Mouse (Mus musculus) hematopoietic multipotent progenitor cell, adult 10-12 weeks (in vitro differentiated cells): Measurements from ENCODE around the gene Magea8. TPM values are rescaled to one million over a fixed set of nuclear protein-coding genes. Genes with fewer than 3 reads are reported as not detected.

Experiments
- polyA plus RNA-seq: library from polyadenylated mRNA; stranded (reverse); fragments of >175 nt; gene quantifications from 2 replicates; pipeline ENCODE4 v1.2.3, GENCODE M21; 2012; ENCODE audit warnings: low replicate concordance

The Magea8 gene
- not detected in 2 replicates for polyA plus RNA-seq

DNA sequence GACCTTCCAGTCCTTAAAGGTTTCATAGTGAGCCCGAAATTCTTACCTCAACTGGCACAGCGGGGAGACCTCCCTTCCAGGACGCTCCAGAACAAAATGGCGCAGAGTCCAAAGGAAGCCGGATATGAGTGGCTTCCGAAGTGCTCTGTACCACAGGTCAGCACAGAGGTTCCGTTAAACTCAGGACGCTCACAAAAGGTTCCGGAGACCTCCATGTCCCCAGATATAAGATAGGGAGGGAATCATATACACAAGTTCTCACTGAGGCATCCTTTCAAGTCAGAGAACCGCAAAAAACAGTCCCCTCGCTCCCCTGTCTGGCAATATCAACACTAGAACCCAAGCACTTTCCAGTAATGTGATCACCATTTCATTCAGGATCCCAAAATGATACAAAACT lies at the start of gene Magea8:
Gene Magea8, minus strand, starts transcription at position 101 of the 400 bp plus-strand sequence.

GRCm38 (mm10) chrX:154949405-154949804 lies 46.2 kb downstream of the Magea8 start, which contains the start of gene Magea3:
Gene Magea3 (minus strand): TSS chrX:154949505.

DNA sequence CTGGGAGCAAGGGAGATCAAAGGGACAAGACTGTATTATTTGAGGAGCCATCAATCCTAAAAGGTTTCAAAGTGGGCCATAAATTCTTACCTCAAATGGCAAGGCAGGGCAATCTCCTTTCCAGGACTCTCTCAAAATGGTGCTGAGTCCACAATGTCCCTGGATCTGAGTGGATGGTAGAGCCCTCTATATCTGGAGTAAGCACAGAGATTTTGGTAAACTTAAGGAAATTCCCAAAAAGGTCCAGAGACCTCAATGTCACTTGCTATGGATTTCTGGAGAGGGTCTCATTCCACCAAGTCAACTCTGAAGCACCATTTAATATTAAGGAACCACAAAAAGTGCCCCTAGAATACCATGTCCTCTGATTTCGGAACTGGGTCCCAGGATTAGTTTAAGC lies 59.8 kb downstream of the Magea8 start, which contains the start of gene Magea6:
Gene Magea6, minus strand, starts transcription at position 101 of the 400 bp plus-strand sequence.

Other genes with a start within 250 kb of the Magea8 start
- gene Cldn34b1, start 105.6 kb downstream of the Magea8 start, polyA plus RNA-seq = not detected in 2 replicates
- not detected in 2 replicates for gene Magea6, start 59.9 kb downstream of the Magea8 start, polyA plus RNA-seq
- gene Magea3, start 46.3 kb downstream of the Magea8 start, polyA plus RNA-seq = not detected in 2 replicates
- not detected in 2 replicates for gene Magea5, start 67.3 kb upstream of the Magea8 start, polyA plus RNA-seq
- gene Magea1, start 93.9 kb upstream of the Magea8 start, polyA plus RNA-seq = not detected in 2 replicates
- not detected in 2 replicates for gene Magea2, start 97.8 kb upstream of the Magea8 start, polyA plus RNA-seq
- not detected in 2 replicates for gene Cldn34b2, start 132.6 kb upstream of the Magea8 start, polyA plus RNA-seq
- gene Sat1, start 220.6 kb upstream of the Magea8 start, polyA plus RNA-seq = 57.2 and 211 TPM in 2 replicates